Mouse (Mus musculus): ENCODE results near the gene Adam30.
A peak's percentile ranks its signal among the peaks of the same experiment; 100 is the strongest.
"Not testable (repeated sequence)": the region's sequence is repeated elsewhere in the genome, so short reads cannot be mapped to it uniquely, and the experiment has no call there.

The Adam30 gene

DNA sequence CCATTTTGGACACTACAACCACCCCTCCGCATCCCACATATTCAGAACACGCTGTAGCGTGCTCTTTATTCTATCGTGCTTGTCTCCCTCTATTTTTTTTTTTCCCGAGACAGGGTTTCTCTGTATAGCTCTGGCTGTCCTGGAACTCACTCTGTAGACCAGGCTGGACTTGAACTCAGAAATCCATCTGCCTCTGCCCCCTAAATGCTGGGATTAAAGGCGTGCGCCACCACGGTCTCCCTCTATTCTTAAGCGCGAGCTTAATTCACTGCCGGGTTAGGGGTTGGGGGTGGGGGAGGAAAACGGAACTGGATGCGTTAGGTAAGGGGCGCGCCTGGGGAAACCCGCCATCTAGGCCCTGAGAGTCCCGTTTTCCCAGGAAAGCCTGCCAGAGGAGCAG is at the start of gene Adam30:
Adam30 (plus strand) TSS at position 301 of the 400 bp plus-strand sequence.
- no peak for DNase-seq

DNA sequence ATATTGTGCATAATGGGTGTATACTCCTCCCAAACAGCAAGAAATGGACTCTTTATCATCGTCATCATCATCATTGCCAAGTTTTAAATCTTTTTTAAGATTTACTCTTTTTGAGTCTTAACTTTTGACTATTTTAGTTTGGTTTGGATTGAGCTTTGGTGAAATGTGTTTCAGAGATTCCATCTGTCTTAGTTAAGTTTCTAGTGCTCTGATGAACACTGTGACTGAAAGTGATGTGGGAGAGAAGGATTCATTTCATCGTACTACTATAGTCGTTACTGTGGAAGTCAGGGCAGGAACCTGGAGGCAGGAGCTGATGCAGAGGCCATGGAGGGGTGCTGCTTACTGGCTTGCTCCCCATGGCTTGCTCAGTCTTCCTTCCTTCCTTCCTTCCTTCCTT is 42.2 kb upstream of the Adam30 start:
- DNase-seq = no peak

GRCm38 (mm10) chr3:98119338-98119737 is 41.1 kb upstream of the Adam30 start:
- no peak for DNase-seq

- no peak for DNase-seq
Measured at GRCm38 (mm10) chr3:98120884-98121283, 39.5 kb upstream of the Adam30 start.

DNA sequence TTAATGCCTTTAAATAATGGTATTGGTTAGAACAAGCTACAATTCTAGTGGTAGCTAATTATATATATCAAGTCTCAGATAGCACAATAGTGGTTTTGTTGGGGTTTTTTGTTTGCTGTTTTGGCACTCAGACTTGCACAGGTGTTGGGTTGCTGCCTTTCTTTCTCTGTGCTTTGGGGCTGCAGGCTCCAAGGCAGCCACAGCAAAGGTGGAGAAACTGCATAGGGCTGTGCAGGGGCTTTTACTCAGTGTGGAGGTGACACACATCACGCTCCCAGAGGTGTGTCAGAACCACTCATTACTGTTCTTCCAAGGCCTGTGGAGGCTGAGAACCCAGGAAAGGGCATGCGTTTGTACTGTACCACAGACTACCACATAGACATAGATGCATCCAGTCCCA is 32.7 kb upstream of the Adam30 start:
- no peak for DNase-seq

- DNase-seq = no peak
Measured at GRCm38 (mm10) chr3:98128716-98129115, 31.7 kb upstream of the Adam30 start.

- not testable (repeated sequence) for DNase-seq
Measured at GRCm38 (mm10) chr3:98132140-98132539, 28.3 kb upstream of the Adam30 start.

GRCm38 (mm10) chr3:98132636-98133035 is 27.8 kb upstream of the Adam30 start:
- peak; percentile 34 to 63 for DNase-seq

GRCm38 (mm10) chr3:98141456-98141855 is 19.0 kb upstream of the Adam30 start:
- DNase-seq = no peak

- no peak for DNase-seq
Measured at GRCm38 (mm10) chr3:98142862-98143261, 17.6 kb upstream of the Adam30 start.

DNA sequence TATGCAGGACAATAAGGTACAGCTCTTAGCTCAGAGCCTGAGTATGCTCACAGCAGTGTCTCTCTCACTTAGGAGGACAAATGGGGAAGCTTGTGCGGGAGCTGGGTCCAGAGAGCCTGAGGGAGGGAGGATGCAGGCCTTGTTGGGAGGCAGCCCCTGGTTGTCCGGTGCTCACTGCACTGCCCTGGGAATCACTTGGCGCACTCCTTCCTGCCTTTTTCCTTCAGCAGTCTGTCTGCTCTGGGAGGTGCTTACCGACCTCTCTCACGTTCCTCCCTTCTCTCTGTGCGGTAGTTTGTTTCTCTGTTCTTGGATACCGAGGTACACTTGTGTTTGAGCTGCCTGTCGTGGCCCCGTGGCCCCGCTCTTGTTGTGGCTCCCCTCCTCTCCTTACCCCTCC is 15.2 kb upstream of the Adam30 start:
- no peak for DNase-seq

DNA sequence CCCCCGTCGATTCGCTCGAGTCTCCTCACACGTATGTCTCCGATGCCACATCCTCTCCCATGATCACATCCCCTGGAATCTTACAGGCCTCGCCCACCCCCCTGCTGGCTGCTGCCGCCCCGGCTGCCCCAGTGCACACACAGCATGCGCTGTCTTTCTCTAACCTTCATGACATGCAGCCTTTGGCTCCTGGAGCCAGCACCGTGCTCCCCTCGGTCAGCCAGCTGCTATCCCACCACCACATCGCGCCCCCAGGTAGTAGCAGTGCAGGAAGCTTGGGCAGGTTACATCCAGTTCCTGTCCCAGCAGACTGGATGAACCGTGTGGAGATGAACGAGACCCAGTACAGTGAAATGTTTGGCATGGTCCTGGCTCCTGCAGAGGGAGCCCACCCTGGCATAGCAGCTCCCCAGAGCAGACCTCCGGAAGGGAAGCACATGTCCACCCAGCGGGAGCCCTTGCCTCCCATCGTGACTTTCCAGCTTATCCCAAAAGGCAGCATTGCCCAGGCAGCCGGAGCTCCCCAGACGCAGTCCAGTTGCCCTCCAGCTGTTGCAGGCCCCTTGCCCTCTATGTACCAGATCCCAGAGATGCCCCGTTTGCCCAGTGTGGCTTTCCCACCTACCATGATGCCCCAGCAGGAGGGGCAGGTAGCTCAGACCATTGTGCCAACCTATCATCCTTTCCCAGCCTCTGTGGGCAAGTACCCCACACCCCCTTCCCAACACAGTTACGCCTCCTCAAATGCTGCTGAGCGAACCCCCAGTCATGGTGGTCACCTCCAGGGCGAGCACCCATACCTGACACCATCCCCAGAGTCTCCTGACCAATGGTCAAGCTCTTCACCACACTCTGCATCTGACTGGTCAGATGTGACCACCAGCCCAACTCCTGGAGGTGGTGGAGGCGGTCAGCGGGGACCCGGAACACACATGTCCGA is 13.7 kb upstream of the Adam30 start:
- no peak for DNase-seq

DNA sequence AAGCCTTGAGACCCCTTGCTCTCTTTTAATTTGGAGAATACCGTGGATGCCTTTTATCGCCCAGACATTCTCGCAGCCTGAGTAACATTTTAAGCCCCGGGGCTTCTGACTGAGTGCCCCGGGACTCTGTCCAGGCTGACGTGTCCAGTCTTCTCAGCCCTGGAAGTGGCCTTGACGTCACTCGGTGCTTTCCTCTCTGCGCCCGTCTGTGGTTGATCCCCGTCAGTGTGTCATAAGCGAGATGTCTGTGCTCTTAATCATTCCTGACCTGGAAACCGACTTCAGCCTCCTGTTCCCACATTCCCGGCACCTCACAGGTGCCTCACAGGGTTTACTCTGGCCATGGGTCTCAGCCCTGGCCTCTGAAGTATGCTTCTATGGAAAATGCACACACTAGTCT is 12.7 kb upstream of the Adam30 start:
- no peak for DNase-seq

DNA sequence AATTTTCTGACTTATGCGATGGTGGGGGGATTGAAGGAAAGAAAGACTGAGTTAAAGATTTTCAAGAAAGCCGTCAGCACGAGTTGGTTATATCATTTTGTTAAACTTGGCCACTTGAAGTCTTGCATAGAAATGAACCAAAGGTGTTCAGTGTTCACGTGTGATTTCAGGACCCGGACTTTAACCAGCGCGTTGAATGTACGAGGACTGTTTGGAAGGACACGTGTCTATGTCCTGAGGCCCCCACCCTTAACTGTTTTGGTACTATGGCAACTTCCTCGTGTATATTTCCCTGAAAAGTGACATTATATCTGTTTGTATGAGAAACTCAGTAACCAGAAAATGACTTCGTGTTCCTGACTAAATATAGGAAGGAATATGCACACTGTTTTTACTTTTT is 10.5 kb upstream of the Adam30 start:
- DNase-seq = no peak

DNA sequence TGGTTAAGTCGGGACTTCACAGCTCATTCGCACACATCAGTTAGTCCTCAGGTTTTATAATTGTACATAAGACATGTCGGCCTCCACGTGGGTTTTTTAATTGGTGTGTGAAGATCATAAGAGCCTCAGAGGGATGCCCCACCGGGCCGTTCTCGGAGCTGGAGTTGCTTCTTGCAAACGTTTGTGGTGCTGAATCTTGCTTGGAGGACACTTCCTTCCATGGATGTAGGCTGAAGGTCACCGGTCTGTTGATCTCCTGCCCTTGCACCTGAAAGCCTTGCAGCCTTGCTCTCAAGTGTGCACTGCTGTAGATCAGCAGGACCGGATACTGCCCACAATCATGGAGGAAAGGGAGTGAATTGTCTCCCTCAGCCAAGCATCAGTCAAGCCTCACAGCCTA is 9.4 kb upstream of the Adam30 start:
- DNase-seq = no peak

- DNase-seq = no peak
Measured at GRCm38 (mm10) chr3:98153460-98153859, 7.0 kb upstream of the Adam30 start.

DNA sequence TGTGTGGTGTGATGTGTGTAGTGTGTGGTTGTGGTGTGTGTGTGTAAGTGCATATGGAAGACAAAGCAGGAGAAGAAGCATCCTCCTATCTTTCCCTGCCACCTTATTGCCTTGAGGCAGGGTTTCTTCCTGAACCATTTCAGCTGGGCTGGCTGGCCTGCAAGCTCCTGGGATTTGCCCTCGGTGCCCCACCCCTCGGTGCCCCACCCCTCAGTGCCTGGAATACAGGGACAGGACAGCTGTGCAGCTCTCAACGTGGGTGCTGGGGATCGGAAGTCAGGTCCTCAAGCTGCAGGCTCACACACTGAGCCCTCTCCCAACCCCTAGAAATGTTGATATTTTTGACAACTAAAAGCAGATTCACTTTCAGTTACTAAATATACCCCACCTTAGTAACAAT is 4.3 kb upstream of the Adam30 start:
- DNase-seq = no peak

GRCm38 (mm10) chr3:98157073-98157472 is 3.4 kb upstream of the Adam30 start:
- DNase-seq = no peak

DNA sequence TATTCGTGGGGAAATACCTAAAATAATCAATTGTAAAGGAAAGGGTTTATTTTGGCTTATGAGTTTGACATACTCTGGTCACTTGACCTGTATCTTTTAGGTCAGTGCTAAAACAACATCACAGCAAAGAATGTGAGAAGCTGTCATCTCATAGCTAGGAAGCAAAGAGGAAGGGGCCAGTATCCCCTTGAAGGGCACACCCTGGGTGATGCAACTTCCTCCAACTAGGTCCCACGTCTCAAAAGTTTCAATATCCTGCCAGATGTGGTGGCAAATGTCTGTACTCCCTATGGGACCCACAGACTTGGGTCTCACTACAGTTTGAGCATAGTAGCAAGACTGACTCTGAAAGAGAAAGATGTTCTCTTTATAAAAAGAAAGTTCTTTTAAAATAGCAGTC is 2.8 kb upstream of the Adam30 start:
- DNase-seq = no peak

DNA sequence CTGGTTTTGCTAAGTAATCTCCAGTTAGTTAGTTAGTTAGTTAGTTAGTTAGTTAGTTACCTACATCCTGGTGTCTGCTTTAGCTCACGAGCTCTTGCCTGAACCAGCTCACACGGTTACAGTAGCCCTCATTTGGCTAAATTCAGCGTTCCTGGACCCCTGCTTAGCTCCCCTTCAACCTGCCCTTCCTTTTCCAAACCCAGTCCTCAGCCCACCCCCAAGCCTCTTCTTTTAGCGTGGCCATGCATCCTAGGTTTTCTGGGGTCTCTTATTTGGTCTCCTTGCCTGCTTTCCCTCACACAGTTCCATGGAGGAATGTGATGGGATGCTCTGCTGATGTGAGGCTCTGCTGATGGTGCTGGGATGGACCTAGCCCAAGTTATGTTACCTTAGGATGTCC is 1.8 kb upstream of the Adam30 start:
- DNase-seq = no peak

DNA sequence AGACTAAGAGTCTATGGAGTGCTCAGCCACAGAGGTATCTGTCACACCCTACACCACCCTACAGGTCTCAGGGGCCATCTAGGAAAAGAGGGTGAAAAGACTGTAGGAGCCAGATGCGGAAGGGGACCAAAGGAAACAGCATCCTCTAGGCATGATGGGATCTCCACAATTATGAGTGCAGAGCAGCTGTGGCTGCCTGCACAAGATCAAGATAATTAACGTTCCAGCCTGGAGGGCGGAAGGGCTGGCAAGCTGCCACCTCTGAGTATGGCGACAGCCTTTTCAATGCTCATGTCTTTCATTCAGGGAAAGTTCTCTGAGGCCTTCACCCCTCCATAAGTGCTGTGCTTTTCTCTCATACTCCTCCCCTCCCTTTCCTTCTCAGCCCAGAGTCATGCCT is 1.1 kb upstream of the Adam30 start:
- DNase-seq = no peak

DNA sequence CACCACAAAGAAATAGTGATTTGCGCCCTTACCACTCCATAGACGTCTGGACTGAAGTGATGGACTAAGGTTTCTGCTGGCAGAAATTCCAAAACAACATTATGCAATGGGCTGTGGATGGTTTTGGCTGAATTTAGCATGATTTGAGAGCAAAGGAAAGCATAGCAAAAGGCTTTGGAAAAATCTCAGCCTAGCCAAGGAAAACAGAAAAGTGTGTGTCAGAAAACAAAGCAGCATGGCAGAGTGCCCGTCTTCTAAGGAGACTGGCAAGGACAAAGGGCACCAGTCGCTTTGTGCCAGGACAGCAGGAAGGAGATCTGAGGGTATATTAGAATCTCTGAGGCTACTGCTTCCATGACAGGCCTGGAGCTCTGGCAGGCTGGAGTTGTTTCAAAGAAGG is 17.9 kb downstream of the Adam30 start:
- peak in 1 of 2 experiments; percentile 26 for DNase-seq

- DNase-seq = peak in 1 of 2 experiments; percentile 40
Measured at GRCm38 (mm10) chr3:98180805-98181204, 20.4 kb downstream of the Adam30 start.

- DNase-seq = no peak
Measured at GRCm38 (mm10) chr3:98185163-98185714, 24.8 kb downstream of the Adam30 start.
